Mouse (Mus musculus) forebrain, embryonic 15.5 days (tissue): ENCODE results near the gene Olfr1428. TPM values are rescaled to one million over a fixed set of nuclear protein-coding genes. Genes with fewer than 3 reads are reported as not detected.
"Not testable (repeated sequence)": the region's sequence is repeated elsewhere in the genome, so short reads cannot be mapped to it uniquely, and the experiment has no call there.

Source experiments
- ATAC-seq: fragments of 200-750 bp; cut with Nextera tagmentation; replicated peaks from 2 replicates; pipeline ENCODE4 v1.8.0; 2017; ENCODE audit warnings: mild to moderate bottlenecking, moderate TSS enrichment, moderate library complexity
- H3K27ac ChIP-seq: fragments of 300-500 bp; sonication (generic); replicated peaks from 2 replicates; pipeline ENCODE4 v1.5.1; 2015; ENCODE audit warnings: mild to moderate bottlenecking, inconsistent platforms
- H3K27me3 ChIP-seq: fragments of 300-500 bp; sonication (generic); 2 replicates; pipeline ENCODE4 v1.6.1; 2015; ENCODE audit warnings: inconsistent platforms
- H3K36me3 ChIP-seq: fragments of 300-500 bp; sonication (generic); 2 replicates; pipeline ENCODE4 v1.6.1; 2015; ENCODE audit warnings: mild to moderate bottlenecking, inconsistent platforms
- H3K4me1 ChIP-seq: fragments of 300-500 bp; sonication (generic); 2 replicates; pipeline ENCODE4 v1.6.1; 2015; ENCODE audit warnings: inconsistent platforms
- H3K4me2 ChIP-seq: fragments of 300-500 bp; sonication (generic); replicated peaks from 2 replicates; pipeline ENCODE4 v1.6.1; 2015; ENCODE audit warnings: mild to moderate bottlenecking, inconsistent platforms
- H3K4me3 ChIP-seq: fragments of 300-500 bp; sonication (generic); 2 replicates; pipeline ENCODE4 v1.5.1; 2015; ENCODE audit warnings: mild to moderate bottlenecking, inconsistent platforms
- H3K9ac ChIP-seq: fragments of 300-500 bp; sonication (generic); replicated peaks from 2 replicates; pipeline ENCODE4 v1.6.1; 2015; ENCODE audit warnings: mild to moderate bottlenecking, inconsistent platforms
- H3K9me3 ChIP-seq: fragments of 300-500 bp; sonication (generic); 2 replicates; pipeline ENCODE4 v1.6.1; 2016; ENCODE audit warnings: inconsistent platforms
- WGBS: fragments of 180-500 bp; shearing (Covaris S2); methylation state at CpG from one replicate; pipeline ENCODE4 v1.1.7; 2015; ENCODE audit warnings: mixed read lengths; 5-methylcytosine and 5-hydroxymethylcytosine counted together
- polyA plus RNA-seq: library from polyadenylated mRNA; unstranded; fragments of >200 nt; fragmentation: Nextera tagmentation; extraction: Ambion mirVana; gene quantifications from 2 replicates; pipeline ENCODE4 v1.2.1, GENCODE M21; 2015

The Olfr1428 gene
- polyA plus RNA-seq, 1 experiment from 2014 or later, result not detected

DNA sequence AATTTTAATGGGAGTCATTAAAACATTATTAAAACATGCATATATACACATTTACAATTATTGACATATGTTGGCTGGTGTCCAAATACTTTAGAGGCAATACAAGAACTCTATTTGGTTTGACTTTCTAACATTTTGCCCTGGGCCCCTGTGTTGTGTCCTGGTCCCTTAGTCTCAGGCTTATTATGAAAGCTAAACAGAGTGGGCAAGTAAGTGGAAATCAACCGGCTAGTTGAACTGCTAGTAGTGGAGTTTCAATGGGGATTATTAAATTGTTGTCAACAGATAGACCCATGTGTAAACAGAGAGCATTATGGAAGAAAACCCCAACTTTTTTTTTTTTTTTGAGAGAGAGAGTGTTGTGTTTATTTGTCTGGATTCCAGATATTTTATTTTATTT lies 53.1 kb downstream of the Olfr1428 start, which contains the start of gene Olfr1424:
TSS of gene Olfr1424 (minus strand) at position 101 of the 400 bp plus-strand sequence.
- not testable (repeated sequence) for H3K4me2 ChIP-seq, H3K27me3 ChIP-seq, H3K9me3 ChIP-seq, H3K9ac ChIP-seq, ATAC-seq, H3K36me3 ChIP-seq, H3K4me1 ChIP-seq, H3K27ac ChIP-seq, H3K4me3 ChIP-seq
- 83% methylated on average over 1 of the region's 1 CpGs for WGBS

Other genes starting within 250 kb of the Olfr1428 start
- gene Olfr1419, start 240.8 kb downstream of the Olfr1428 start, polyA plus RNA-seq, result not detected in 2 replicates
- not detected in 2 replicates for gene Olfr1420, start 229.3 kb downstream of the Olfr1428 start, polyA plus RNA-seq
- 18.2 and 18.8 TPM in 2 replicates for gene Patl1, start 203.5 kb downstream of the Olfr1428 start, polyA plus RNA-seq
- 4.3 and 4.9 TPM in 2 replicates for gene Osbp, start 150.0 kb downstream of the Olfr1428 start, polyA plus RNA-seq
- not detected in 2 replicates for gene Olfr1423, start 74.6 kb downstream of the Olfr1428 start, polyA plus RNA-seq
- not detected in 2 replicates for gene Olfr1424, start 53.2 kb downstream of the Olfr1428 start, polyA plus RNA-seq
- gene Olfr1425, start 38.2 kb downstream of the Olfr1428 start, polyA plus RNA-seq, result not detected in 2 replicates
- not detected in 2 replicates for gene Olfr1426, start 23.9 kb downstream of the Olfr1428 start, polyA plus RNA-seq
- not detected in 2 replicates for gene Olfr1427, start 12.6 kb downstream of the Olfr1428 start, polyA plus RNA-seq
- gene Olfr76, start 7.3 kb upstream of the Olfr1428 start, polyA plus RNA-seq, result not detected in 2 replicates
- not detected in 2 replicates for gene Olfr1555-ps1, start 54.2 kb upstream of the Olfr1428 start, polyA plus RNA-seq
- not detected in 2 replicates for gene Olfr1431, start 84.7 kb upstream of the Olfr1428 start, polyA plus RNA-seq
- not detected in 2 replicates for gene Olfr1432, start 116.7 kb upstream of the Olfr1428 start, polyA plus RNA-seq
- gene Olfr262, start 125.8 kb upstream of the Olfr1428 start, polyA plus RNA-seq, result not detected in 2 replicates
- not detected in 2 replicates for gene Olfr235, start 145.1 kb upstream of the Olfr1428 start, polyA plus RNA-seq
- gene Olfr1434, start 164.0 kb upstream of the Olfr1428 start, polyA plus RNA-seq, result not detected in 2 replicates
- gene Olfr1436, start 183.2 kb upstream of the Olfr1428 start, polyA plus RNA-seq, result not detected in 2 replicates
- gene Olfr1437, start 209.2 kb upstream of the Olfr1428 start, polyA plus RNA-seq, result not detected in 2 replicates
- gene Olfr1438-ps1, start 220.0 kb upstream of the Olfr1428 start, polyA plus RNA-seq, result not detected in 2 replicates